Mouse (Mus musculus): ENCODE measurements around the gene Gm14190.

- no peak for TF ChIP-seq CTCF (IDR thresholded peaks at IDR 0.05; ENCODE audit: low read depth, low read length)
- TF ChIP-seq EP300 (IDR thresholded peaks at IDR 0.05; ENCODE audit: insufficient read depth, low read depth, low read length): no peak
Measured at GRCm38 (mm10) chr11:99644351-99644750, 46.2 kb downstream of the Gm14190 start.

All from ES-Bruce4 (cell line).